Mouse (Mus musculus) kidney, embryonic 14.5 days (tissue): ENCODE results near the gene Hexb. TPM values are rescaled to one million over a fixed set of nuclear protein-coding genes. Genes with fewer than 3 reads are reported as not detected.

Experiments used
- ATAC-seq: fragments of 200-750 bp; cut with Nextera tagmentation; 2 replicates; pipeline ENCODE4 v1.8.0; 2017; ENCODE audit warnings: moderate number of reproducible peaks, mild to moderate bottlenecking, moderate TSS enrichment, moderate library complexity; ENCODE audit not compliant: low FRiP score, low TSS enrichment
- H3K27ac ChIP-seq: fragments of 300-500 bp; sonication (generic); 2 replicates; pipeline ENCODE4 v1.5.1; 2014; ENCODE audit warnings: low read depth, mild to moderate bottlenecking, low read length, moderate library complexity, mixed read lengths
- H3K27me3 ChIP-seq: fragments of 300-500 bp; sonication (generic); 2 replicates; pipeline ENCODE4 v1.6.1; 2014; ENCODE audit warnings: mild to moderate bottlenecking, low read length; ENCODE audit not compliant: control insufficient read depth, insufficient read depth
- H3K36me3 ChIP-seq: fragments of 300-500 bp; sonication (generic); 2 replicates; pipeline ENCODE4 v1.6.1; 2014; ENCODE audit warnings: low read length, mixed read lengths; ENCODE audit not compliant: control insufficient read depth, insufficient read depth
- H3K4me1 ChIP-seq: fragments of 300-500 bp; sonication (generic); 2 replicates; pipeline ENCODE4 v1.6.1; 2014; ENCODE audit warnings: low read length, mixed read lengths; ENCODE audit not compliant: control insufficient read depth, insufficient read depth
- H3K4me2 ChIP-seq: fragments of 300-500 bp; sonication (generic); replicated peaks from 2 replicates; pipeline ENCODE4 v1.6.1; 2014; ENCODE audit warnings: low read depth, mild to moderate bottlenecking, low read length
- H3K4me3 ChIP-seq: fragments of 300-500 bp; sonication (generic); 2 replicates; pipeline ENCODE4 v1.5.1; 2014; ENCODE audit warnings: mild to moderate bottlenecking, low read length
- H3K9ac ChIP-seq: fragments of 300-500 bp; sonication (generic); 2 replicates; pipeline ENCODE4 v1.6.1; 2014; ENCODE audit warnings: low read depth, mild to moderate bottlenecking, low read length, moderate library complexity
- H3K9me3 ChIP-seq: fragments of 300-500 bp; sonication (generic); 2 replicates; pipeline ENCODE4 v1.6.1; 2016; ENCODE audit warnings: low read length; ENCODE audit not compliant: control insufficient read depth
- WGBS: fragments of 180-500 bp; shearing (Covaris S2); extraction: QIAGEN DNeasy Blood & Tissue Kit; methylation state at CpG from one replicate; pipeline ENCODE4 v1.1.7; 2014; 5-methylcytosine and 5-hydroxymethylcytosine counted together
- polyA plus RNA-seq: library from polyadenylated mRNA; unstranded; fragments of >200 nt; fragmentation: Nextera tagmentation; extraction: Ambion mirVana; gene quantifications from 2 replicates; pipeline ENCODE4 v1.2.1, GENCODE M21; 2014

Gene Hexb
- polyA plus RNA-seq, 1 experiment from 2014 or later: 31.3 TPM

DNA sequence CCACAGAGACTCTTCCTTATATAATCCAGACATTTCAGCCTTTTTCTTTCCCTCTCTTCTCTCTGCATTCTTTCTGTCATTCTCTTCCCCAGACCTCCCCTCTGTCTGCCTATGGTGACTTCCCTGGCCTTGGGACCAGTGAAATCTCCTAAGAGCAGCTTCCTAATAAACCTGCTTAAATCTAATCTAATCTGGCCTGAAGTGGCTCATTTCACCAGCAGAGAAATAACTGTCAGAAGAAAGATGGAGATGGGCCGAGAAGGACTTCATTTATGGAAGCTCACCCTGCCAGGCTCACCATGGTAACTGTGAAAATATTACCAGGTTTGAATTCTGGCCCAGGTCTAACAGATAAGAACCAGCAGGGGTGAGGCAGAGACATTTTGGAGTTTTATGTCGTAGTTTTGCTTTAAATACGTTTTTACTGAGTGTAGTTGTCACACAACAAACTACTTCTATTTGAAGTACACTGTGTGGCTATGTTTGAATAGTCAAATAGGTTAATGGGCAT, 10.4 kb upstream of the Hexb start:
- H3K9ac ChIP-seq: no peak overlapping the region
- no peaks in the 10 kb centered on the region for H3K4me1 ChIP-seq
- H3K27ac ChIP-seq: no peak overlapping the region
- no peak for ATAC-seq
- no peaks in the 10 kb centered on the region for H3K9me3 ChIP-seq
- H3K4me2 ChIP-seq: no peak overlapping the region
- no peak overlapping the region for H3K4me3 ChIP-seq
- H3K36me3 ChIP-seq: no peaks in the 10 kb centered on the region
- H3K27me3 ChIP-seq: no peaks in the 10 kb centered on the region
- WGBS: 83% methylated on average over 3 of the region's 3 CpGs

DNA sequence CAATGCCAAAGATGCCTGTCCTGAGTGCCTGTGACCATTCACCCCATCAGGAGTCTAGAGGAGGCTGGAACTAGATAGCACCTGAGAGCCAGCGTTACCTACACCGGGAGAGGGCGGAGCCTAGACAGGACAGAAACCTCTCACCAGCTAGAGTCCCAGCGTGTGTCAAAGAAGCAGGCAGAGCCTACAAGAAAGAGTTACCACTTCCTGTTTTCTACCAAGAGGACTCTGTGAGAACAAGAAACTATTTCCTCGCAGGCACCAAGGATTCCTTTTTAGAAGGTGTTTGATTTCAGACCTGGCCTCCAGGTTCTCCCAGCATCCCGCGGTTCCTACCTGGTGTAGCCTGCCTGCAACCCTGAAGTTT, 9.9 kb upstream of the Hexb start:
- H3K36me3 ChIP-seq: no peaks in the 10 kb centered on the region
- no peaks in the 10 kb centered on the region for H3K4me1 ChIP-seq
- 53% methylated on average over 7 of the region's 7 CpGs for WGBS
- H3K9me3 ChIP-seq: no peaks in the 10 kb centered on the region
- no peak for ATAC-seq
- no peaks in the 10 kb centered on the region for H3K27me3 ChIP-seq
- no peak overlapping the region for H3K4me2 ChIP-seq
- H3K27ac ChIP-seq: no peak overlapping the region
- no peak overlapping the region for H3K4me3 ChIP-seq
- H3K9ac ChIP-seq: no peak overlapping the region

DNA sequence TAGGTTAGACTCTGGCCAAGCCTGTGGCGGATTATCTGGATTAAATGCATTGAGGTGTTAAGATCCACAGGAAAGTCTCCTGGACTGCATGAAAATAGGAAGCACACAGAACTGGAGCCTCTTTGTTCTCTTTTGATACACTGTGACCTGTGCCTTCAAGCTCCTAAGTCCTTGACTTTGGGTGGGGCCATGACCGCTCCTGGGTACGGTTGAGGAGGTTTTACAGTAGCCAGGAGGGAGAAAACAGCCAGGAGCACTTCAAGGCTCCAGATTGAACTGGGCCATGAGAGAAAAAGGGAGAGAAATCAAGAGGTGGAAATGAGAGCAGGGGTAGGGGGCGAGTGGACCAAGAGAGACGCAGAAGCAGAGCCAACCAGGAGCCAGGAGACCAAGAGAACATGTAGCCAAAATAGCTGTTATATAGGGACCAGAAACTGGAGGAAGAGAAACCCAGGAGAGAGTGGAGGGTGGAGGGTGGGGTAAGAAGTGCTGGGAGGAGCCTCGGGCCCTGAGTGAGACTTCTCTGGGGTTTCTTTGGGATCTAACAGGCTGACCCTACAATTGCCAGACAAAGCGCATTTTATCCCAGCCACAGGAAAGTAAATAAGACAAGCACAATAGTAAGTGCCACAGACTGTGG, 9.4 kb upstream of the Hexb start:
- WGBS: 78% methylated on average over 7 of the region's 7 CpGs
- H3K27ac ChIP-seq: no peak overlapping the region
- H3K4me3 ChIP-seq: no peak overlapping the region
- no peak overlapping the region for H3K9ac ChIP-seq
- no peak for ATAC-seq
- no peak overlapping the region for H3K4me2 ChIP-seq
- H3K9me3 ChIP-seq: no peaks in the 10 kb centered on the region
- H3K36me3 ChIP-seq: no peaks in the 10 kb centered on the region
- H3K27me3 ChIP-seq: no peaks in the 10 kb centered on the region
- H3K4me1 ChIP-seq: no peaks in the 10 kb centered on the region

GRCm38 (mm10) chr13:97206046-97206445, 7.9 kb upstream of the Hexb start:
- Histone ChIP-seq H3K4me2 (no peak overlapping the region), H3K9ac (no peak overlapping the region), H3K27ac (no peak overlapping the region), H3K4me1 (no peaks in the 10 kb centered on the region), H3K4me3 (no peak overlapping the region), H3K9me3 (no peaks in the 10 kb centered on the region), H3K27me3 (no peaks in the 10 kb centered on the region), H3K36me3 (no peaks in the 10 kb centered on the region)
- no peak for ATAC-seq
- 85% methylated on average over 2 of the region's 2 CpGs for WGBS

- Histone ChIP-seq H3K27ac (no peak overlapping the region), H3K4me2 (peak overlapping the region; percentile 62), H3K27me3 (no peaks in the 10 kb centered on the region), H3K9me3 (no peaks in the 10 kb centered on the region), H3K4me1 (no peaks in the 10 kb centered on the region), H3K4me3 (peak overlapping the region; percentile 34), H3K9ac (peak overlapping the region; percentile 44; the same call in 1 of the 2 replicates), H3K36me3 (no peaks in the 10 kb centered on the region)
- 10% methylated on average over 18 of the region's 18 CpGs for WGBS
- peak; percentile 83 for ATAC-seq
Observed at GRCm38 (mm10) chr13:97205052-97205701, 7.0 kb upstream of the Hexb start.

GRCm38 (mm10) chr13:97201896-97202295, 3.7 kb upstream of the Hexb start:
- H3K4me3 ChIP-seq: no peak overlapping the region
- no peak overlapping the region for H3K4me2 ChIP-seq
- 83% methylated on average over 4 of the region's 4 CpGs for WGBS
- H3K27me3 ChIP-seq: no peaks in the 10 kb centered on the region
- H3K27ac ChIP-seq: no peak overlapping the region
- no peaks in the 10 kb centered on the region for H3K9me3 ChIP-seq
- H3K9ac ChIP-seq: no peak overlapping the region
- ATAC-seq: no peak
- H3K4me1 ChIP-seq: no peaks in the 10 kb centered on the region
- no peaks in the 10 kb centered on the region for H3K36me3 ChIP-seq

DNA sequence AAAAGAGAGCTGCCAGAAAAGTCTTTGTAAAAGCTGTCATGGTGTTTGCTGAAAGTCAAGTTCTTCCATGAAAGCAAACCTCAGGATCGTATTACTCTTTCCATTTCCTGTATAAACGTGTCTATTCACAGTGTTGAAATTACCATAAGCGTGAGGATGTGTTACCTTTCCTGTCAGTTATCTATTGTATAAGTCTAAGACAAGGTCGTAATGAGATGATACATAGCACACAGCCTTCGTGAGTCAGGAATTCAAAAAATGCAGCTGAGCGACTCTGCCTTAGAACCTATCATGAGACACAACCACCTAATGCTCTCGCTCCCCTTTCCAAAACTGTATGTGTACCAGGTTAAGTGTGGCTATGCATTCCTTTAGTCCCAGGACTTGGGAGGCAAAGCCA, 2.9 kb upstream of the Hexb start:
- no peak overlapping the region for H3K27ac ChIP-seq
- no peaks in the 10 kb centered on the region for H3K4me1 ChIP-seq
- no peaks in the 10 kb centered on the region for H3K9me3 ChIP-seq
- no peaks in the 10 kb centered on the region for H3K27me3 ChIP-seq
- H3K36me3 ChIP-seq: no peaks in the 10 kb centered on the region
- no peak overlapping the region for H3K4me2 ChIP-seq
- no peak overlapping the region for H3K4me3 ChIP-seq
- no peak overlapping the region for H3K9ac ChIP-seq
- 61% methylated on average over 7 of the region's 7 CpGs for WGBS
- no peak for ATAC-seq

DNA sequence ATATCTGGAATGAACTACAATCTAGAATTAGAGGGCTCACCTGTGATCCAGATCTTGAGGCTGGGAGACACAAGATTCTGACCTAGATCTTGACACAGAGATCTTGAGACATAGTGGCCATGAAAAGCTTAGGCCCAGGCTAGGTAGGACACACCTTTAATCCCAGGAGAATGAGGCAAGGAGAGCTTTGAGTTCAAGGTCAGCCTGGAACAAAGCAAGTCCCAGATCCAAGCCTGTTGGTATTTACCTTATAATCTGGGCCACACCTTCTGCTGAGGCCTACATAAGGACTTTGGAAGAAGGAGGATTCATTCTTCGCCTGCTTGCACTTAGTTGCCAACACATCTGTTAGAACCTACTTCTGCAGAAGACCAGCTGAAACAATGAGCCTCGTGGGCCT, 966 bp upstream of the Hexb start:
- Histone ChIP-seq H3K9ac (no peak overlapping the region), H3K4me1 (no peaks in the 10 kb centered on the region), H3K9me3 (no peaks in the 10 kb centered on the region), H3K4me2 (no peak overlapping the region), H3K27me3 (no peaks in the 10 kb centered on the region), H3K4me3 (no peak overlapping the region), H3K27ac (no peak overlapping the region), H3K36me3 (no peaks in the 10 kb centered on the region)
- ATAC-seq: no peak
- 81% methylated on average over 2 of the region's 2 CpGs for WGBS

DNA sequence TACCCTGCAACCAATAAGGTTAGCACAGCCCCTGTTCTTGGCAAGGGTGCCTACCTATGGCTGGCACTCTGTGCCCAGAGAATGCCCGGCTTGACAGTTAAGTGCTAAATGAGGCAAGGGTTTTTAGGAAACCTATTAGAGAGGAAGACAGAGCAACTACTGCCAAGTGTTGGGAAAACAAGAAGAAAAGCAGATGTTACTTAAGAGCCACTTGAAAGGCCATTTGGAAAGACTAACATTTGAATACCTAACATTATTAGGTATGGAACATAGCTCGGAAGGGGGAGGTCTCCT, 1.3 kb downstream of the Hexb start:
- 87% methylated on average over 2 of the region's 2 CpGs for WGBS
- H3K27ac ChIP-seq: no peak overlapping the region
- H3K36me3 ChIP-seq: no peaks in the 10 kb centered on the region
- ATAC-seq: no peak
- no peaks in the 10 kb centered on the region for H3K9me3 ChIP-seq
- no peak overlapping the region for H3K4me3 ChIP-seq
- no peaks in the 10 kb centered on the region for H3K4me1 ChIP-seq
- no peaks in the 10 kb centered on the region for H3K27me3 ChIP-seq
- H3K9ac ChIP-seq: no peak overlapping the region
- no peak overlapping the region for H3K4me2 ChIP-seq
